Mouse (Mus musculus): Measurements from ENCODE around the gene Mdh1b. TPM values are rescaled to one million over a fixed set of nuclear protein-coding genes. Genes with fewer than 3 reads are reported as not detected.

Mdh1b gene
- polyA plus RNA-seq, 1 experiment from 2014 or later: 0.35 TPM

DNA sequence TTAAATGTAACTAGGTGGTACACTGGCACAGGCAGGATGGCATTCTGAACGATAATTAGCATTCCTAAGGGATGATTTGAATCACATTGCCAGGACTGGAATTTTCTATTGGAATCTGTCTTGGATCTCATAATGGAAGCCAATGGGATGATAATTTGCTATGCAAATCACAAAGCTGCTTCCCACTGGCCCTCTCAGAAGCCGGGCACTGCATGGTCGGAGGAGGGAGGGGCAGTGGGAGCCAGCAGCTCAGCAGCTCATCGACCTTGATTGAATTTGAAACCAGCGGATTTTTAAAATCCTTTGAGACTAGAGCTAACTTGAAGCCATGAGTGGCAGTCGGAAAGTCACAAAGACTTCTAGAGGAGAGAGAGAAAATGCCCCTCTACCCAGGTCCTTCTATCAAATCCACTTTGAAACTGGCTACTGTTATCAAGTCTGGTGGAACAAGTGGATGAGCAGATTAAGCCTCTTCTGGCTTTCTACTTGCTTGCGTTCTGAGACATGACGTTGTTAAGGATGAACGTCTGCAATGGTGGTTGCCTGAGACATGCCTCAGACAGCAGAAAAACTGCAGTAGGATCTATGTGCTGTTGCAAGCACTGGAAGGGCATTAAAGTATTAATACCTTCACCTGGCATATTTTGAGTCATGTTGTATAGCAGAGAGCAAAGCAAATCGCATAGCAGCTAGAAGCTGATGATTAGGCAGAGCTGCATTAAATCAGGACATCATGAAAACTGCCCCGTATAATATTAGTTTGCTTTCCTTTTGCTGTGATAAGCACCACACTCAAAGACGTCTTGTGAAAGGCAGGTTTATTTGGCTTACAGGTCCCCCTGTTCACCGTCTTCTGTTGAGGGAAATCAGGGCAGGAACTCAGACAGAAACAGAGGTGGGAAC, 61.9 kb downstream of the Mdh1b start:
- 0 out of 2 replicates have a peak overlapping the region, but pooled peaks have one; percentile 8 for H3K9ac ChIP-seq (replicated peaks; ENCODE audit: low read depth, low read length)
- H3K9me3 ChIP-seq (ENCODE audit: control insufficient read depth, low read length): no peaks in the 10 kb centered on the region
- 21% methylated on average over 13 of the region's 13 CpGs for WGBS
- no peaks in the 10 kb centered on the region for H3K36me3 ChIP-seq (ENCODE audit: control insufficient read depth, insufficient read depth, low read length)
- H3K4me3 ChIP-seq (ENCODE audit: low read depth, low read length): no peak overlapping the region
- H3K4me2 ChIP-seq (ENCODE audit: low read depth, low read length): peak overlapping the region; percentile 32
- H3K4me1 ChIP-seq (ENCODE audit: control insufficient read depth, insufficient read depth, low read length): peaks cover 14% of the 10 kb centered on the region; the same call in 1 of the 2 replicates
- no peaks in the 10 kb centered on the region for H3K27me3 ChIP-seq (ENCODE audit: control insufficient read depth, insufficient read depth, low read length)
- peak overlapping the region; percentile 30; the same call in 1 of the 2 replicates for H3K27ac ChIP-seq (ENCODE audit: low read depth, low read length)
- 0 out of 2 replicates have a peak, but pooled peaks have one; percentile 44 for ATAC-seq (ENCODE audit: low read depth)

- Histone ChIP-seq H3K27me3 (ENCODE audit: control insufficient read depth, insufficient read depth, low read length) (no peaks in the 10 kb centered on the region), H3K36me3 (ENCODE audit: control insufficient read depth, insufficient read depth, low read length) (no peaks in the 10 kb centered on the region), H3K4me2 (ENCODE audit: low read depth, low read length) (peak overlapping the region; percentile 32; the same call in 1 of the 2 replicates), H3K9ac (replicated peaks; ENCODE audit: low read depth, low read length) (no peak overlapping the region), H3K4me1 (ENCODE audit: control insufficient read depth, insufficient read depth, low read length) (peaks cover 14% of the 10 kb centered on the region; the same call in 1 of the 2 replicates), H3K4me3 (ENCODE audit: low read depth, low read length) (no peak overlapping the region), H3K27ac (ENCODE audit: low read depth, low read length) (no peak overlapping the region), H3K9me3 (ENCODE audit: control insufficient read depth, low read length) (no peaks in the 10 kb centered on the region)
- WGBS: 34% methylated on average over 9 of the region's 9 CpGs
- peak; percentile 35; the same call in 1 of the 2 replicates for ATAC-seq (ENCODE audit: low read depth)
Observed at GRCm38 (mm10) chr1:63667201-63667948, 62.7 kb downstream of the Mdh1b start.

DNA sequence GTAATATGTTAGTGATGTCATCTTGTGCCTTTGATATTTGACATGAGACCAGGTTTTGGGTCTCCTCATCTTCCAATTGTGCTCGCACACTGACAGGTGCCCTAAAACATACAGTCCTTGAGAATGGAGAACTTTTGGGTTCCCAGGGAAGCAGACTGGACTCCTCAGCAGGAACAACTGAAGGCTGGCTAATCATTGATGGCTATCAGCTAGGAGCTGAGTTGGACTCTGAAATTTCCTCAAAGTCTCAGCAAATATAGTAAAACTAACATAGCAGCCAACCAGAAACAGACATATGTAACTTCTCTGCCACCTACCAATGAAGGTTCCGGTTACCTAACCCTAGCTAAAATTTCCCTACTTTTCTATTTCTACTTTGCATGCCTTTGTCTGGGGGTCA, 64.0 kb downstream of the Mdh1b start:
- H3K4me3 ChIP-seq (ENCODE audit: low read depth, low read length): no peak overlapping the region
- H3K27ac ChIP-seq (ENCODE audit: low read depth, low read length): no peak overlapping the region
- no peaks in the 10 kb centered on the region for H3K27me3 ChIP-seq (ENCODE audit: control insufficient read depth, insufficient read depth, low read length)
- H3K4me1 ChIP-seq (ENCODE audit: control insufficient read depth, insufficient read depth, low read length): peaks cover 14% of the 10 kb centered on the region; the same call in 1 of the 2 replicates
- no peaks in the 10 kb centered on the region for H3K9me3 ChIP-seq (ENCODE audit: control insufficient read depth, low read length)
- 92% methylated on average over 2 of the region's 2 CpGs for WGBS
- H3K36me3 ChIP-seq (ENCODE audit: control insufficient read depth, insufficient read depth, low read length): no peaks in the 10 kb centered on the region
- no peak overlapping the region for H3K9ac ChIP-seq (replicated peaks; ENCODE audit: low read depth, low read length)
- no peak overlapping the region for H3K4me2 ChIP-seq (ENCODE audit: low read depth, low read length)
- no peak for ATAC-seq (ENCODE audit: low read depth)

- no peaks in the 10 kb centered on the region for H3K36me3 ChIP-seq (ENCODE audit: control insufficient read depth, insufficient read depth, low read length)
- WGBS: 2% methylated on average over 7 of the region's 7 CpGs
- H3K4me3 ChIP-seq (ENCODE audit: low read depth, low read length): no peak overlapping the region
- H3K4me2 ChIP-seq (ENCODE audit: low read depth, low read length): no peak overlapping the region
- no peaks in the 10 kb centered on the region for H3K4me1 ChIP-seq (ENCODE audit: control insufficient read depth, insufficient read depth, low read length)
- no peak overlapping the region for H3K27ac ChIP-seq (ENCODE audit: low read depth, low read length)
- H3K9me3 ChIP-seq (ENCODE audit: control insufficient read depth, low read length): no peaks in the 10 kb centered on the region
- no peak overlapping the region for H3K9ac ChIP-seq (replicated peaks; ENCODE audit: low read depth, low read length)
- H3K27me3 ChIP-seq (ENCODE audit: control insufficient read depth, insufficient read depth, low read length): no peaks in the 10 kb centered on the region
- peak; percentile 68; the same call in 1 of the 2 replicates for ATAC-seq (ENCODE audit: low read depth)
Observed at GRCm38 (mm10) chr1:63659591-63659990, 70.5 kb downstream of the Mdh1b start.

- ATAC-seq (ENCODE audit: low read depth): peak; percentile 17; the same call in 1 of the 2 replicates
- no peak overlapping the region for H3K4me2 ChIP-seq (ENCODE audit: low read depth, low read length)
- H3K36me3 ChIP-seq (ENCODE audit: control insufficient read depth, insufficient read depth, low read length): no peaks in the 10 kb centered on the region
- no peak overlapping the region for H3K9ac ChIP-seq (replicated peaks; ENCODE audit: low read depth, low read length)
- H3K4me3 ChIP-seq (ENCODE audit: low read depth, low read length): no peak overlapping the region
- no peaks in the 10 kb centered on the region for H3K9me3 ChIP-seq (ENCODE audit: control insufficient read depth, low read length)
- H3K27me3 ChIP-seq (ENCODE audit: control insufficient read depth, insufficient read depth, low read length): no peaks in the 10 kb centered on the region
- no peaks in the 10 kb centered on the region for H3K4me1 ChIP-seq (ENCODE audit: control insufficient read depth, insufficient read depth, low read length)
- H3K27ac ChIP-seq (ENCODE audit: low read depth, low read length): no peak overlapping the region
- WGBS: 12% methylated on average over 6 of the region's 6 CpGs
Observed at GRCm38 (mm10) chr1:63658016-63658415, 72.1 kb downstream of the Mdh1b start.

Other genes starting within 250 kb of the Mdh1b start
- 0.24 TPM in 1 of 2 replicates, not detected in the other for gene Gm39653, start 114.3 kb downstream of the Mdh1b start, polyA plus RNA-seq (2014; fragmentation: Nextera tagmentation; extraction: Ambion mirVana)
- gene Dytn, start 43.4 kb downstream of the Mdh1b start, polyA plus RNA-seq (2014; fragmentation: Nextera tagmentation; extraction: Ambion mirVana): 0.63 TPM in 1 of 2 replicates, not detected in the other
- 36.7 and 39.0 TPM in 2 replicates for gene Fastkd2, start 296 bp upstream of the Mdh1b start, polyA plus RNA-seq (2014; fragmentation: Nextera tagmentation; extraction: Ambion mirVana)
- 0.27 and 0.84 TPM in 2 replicates for gene 4933402D24Rik, start 38.9 kb upstream of the Mdh1b start, polyA plus RNA-seq (2014; fragmentation: Nextera tagmentation; extraction: Ambion mirVana)